Mouse (Mus musculus): Measurements from ENCODE around the gene Acot12. TPM values are rescaled to one million over a fixed set of nuclear protein-coding genes. Genes with fewer than 3 reads are reported as not detected.

Acot12 gene
- total RNA-seq, 1 experiment = not detected

DNA sequence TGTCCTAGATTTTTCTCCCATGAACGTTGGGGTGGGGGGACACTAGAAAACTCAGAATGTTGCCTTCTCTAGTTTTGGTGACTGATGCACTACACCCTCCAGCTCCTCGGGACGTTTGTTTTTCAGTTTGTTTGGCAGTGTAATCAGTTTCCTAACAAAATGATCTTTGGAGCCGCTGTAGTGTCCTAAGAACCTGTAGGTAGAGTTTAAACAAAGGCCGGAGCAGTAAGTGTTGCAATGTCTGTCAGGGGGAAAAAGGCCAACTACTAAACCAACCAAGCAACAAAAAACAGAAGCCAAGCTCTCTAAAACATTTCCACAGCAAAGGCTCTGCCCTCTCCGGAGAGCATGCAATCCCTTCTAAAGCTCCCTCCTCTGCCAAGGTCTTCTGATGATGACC, 461 bp upstream of the Acot12 start:
- DNase-seq (ENCODE audit: low read depth, low spot score) = no peak
- Histone ChIP-seq H3K4me3 (ENCODE audit: insufficient read depth in 1 of 2, low read depth in 1 of 2, low read length in 2 of 2, poor library complexity in 1 of 2, severe bottlenecking in 1 of 2) (peak overlapping the region; percentile 48 to 52; a peak in 3 of 4 replicates), H3K9me3 (ENCODE audit: control insufficient read depth, insufficient read depth, low read depth, low read length) (no peaks in the 10 kb centered on the region), H3K9ac (ENCODE audit: insufficient read depth, low read depth, low read length, poor library complexity, severe bottlenecking) (no peak overlapping the region), H3K36me3 (ENCODE audit: control insufficient read depth, insufficient read depth, low read length, poor library complexity, severe bottlenecking) (no peaks in the 10 kb centered on the region), H3K4me1 (ENCODE audit: control insufficient read depth in 2 of 2, insufficient read depth in 2 of 2, low read length in 2 of 2, poor library complexity in 1 of 2) (no peaks in the 10 kb centered on the region), H3K27ac (ENCODE audit: insufficient read depth, low read depth, low read length, poor library complexity, severe bottlenecking) (no peak overlapping the region)
- in situ Hi-C loops (cut with MboI; ENCODE audit: low sequenced_read_pairs in 2 of 2, unreplicated experiment in 2 of 2) = no loop called here
- TF ChIP-seq HCFC1 (IDR thresholded peaks at IDR 0.05; ENCODE audit: borderline replicate concordance, insufficient read depth, low read length) = no peak
- no peak for TF ChIP-seq ZNF384 (IDR thresholded peaks at IDR 0.05; ENCODE audit: low read depth, low read length)
- TF ChIP-seq MAFK (IDR thresholded peaks at IDR 0.05; ENCODE audit: insufficient read depth, low read depth, low read length) = no peak
- TF ChIP-seq CHD2 (IDR thresholded peaks at IDR 0.05; ENCODE audit: low read depth, low read length) = no peak
- no peak for TF ChIP-seq ZC3H11A (IDR thresholded peaks at IDR 0.05; ENCODE audit: borderline replicate concordance, low read depth, low read length)

DNA sequence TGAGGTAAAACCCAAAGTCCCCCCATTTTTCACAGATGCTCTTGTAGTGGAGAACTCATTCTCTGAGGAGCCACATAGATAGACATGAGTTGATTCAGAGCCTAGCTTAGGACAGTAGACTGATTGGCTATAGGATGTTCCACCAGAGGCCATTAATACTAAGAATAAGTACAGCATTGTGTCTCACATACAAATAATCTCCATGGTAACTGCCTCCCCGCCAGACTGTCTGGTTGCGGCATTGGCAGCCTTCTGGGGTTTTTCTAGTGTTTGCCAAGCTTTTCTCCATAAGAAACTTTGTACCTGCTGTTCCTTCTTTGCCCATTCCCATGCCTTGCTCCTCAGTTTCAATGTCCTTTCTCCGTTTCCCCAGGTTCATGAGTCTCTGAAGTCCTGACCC, 1.9 kb downstream of the Acot12 start:
- Histone ChIP-seq H3K9me3 (ENCODE audit: control insufficient read depth, insufficient read depth, low read depth, low read length) (no peaks in the 10 kb centered on the region), H3K27ac (ENCODE audit: insufficient read depth, low read depth, low read length, poor library complexity, severe bottlenecking) (no peak overlapping the region), H3K36me3 (ENCODE audit: control insufficient read depth, insufficient read depth, low read length, poor library complexity, severe bottlenecking) (no peaks in the 10 kb centered on the region), H3K4me1 (ENCODE audit: control insufficient read depth in 2 of 2, insufficient read depth in 2 of 2, low read length in 2 of 2, poor library complexity in 1 of 2) (no peaks in the 10 kb centered on the region), H3K4me3 (ENCODE audit: insufficient read depth in 1 of 2, low read depth in 1 of 2, low read length in 2 of 2, poor library complexity in 1 of 2, severe bottlenecking in 1 of 2) (no peak overlapping the region), H3K9ac (ENCODE audit: insufficient read depth, low read depth, low read length, poor library complexity, severe bottlenecking) (no peak overlapping the region)
- in situ Hi-C loops (cut with MboI; ENCODE audit: low sequenced_read_pairs in 2 of 2, unreplicated experiment in 2 of 2) = no loop called here
- TF ChIP-seq MAFK (IDR thresholded peaks at IDR 0.05; ENCODE audit: insufficient read depth, low read depth, low read length) (no peak), ZNF384 (IDR thresholded peaks at IDR 0.05; ENCODE audit: low read depth, low read length) (no peak), HCFC1 (IDR thresholded peaks at IDR 0.05; ENCODE audit: borderline replicate concordance, insufficient read depth, low read length) (no peak), ZC3H11A (IDR thresholded peaks at IDR 0.05; ENCODE audit: borderline replicate concordance, low read depth, low read length) (no peak), CHD2 (IDR thresholded peaks at IDR 0.05; ENCODE audit: low read depth, low read length) (no peak)
- DNase-seq (ENCODE audit: low read depth, low spot score) = no peak

DNA sequence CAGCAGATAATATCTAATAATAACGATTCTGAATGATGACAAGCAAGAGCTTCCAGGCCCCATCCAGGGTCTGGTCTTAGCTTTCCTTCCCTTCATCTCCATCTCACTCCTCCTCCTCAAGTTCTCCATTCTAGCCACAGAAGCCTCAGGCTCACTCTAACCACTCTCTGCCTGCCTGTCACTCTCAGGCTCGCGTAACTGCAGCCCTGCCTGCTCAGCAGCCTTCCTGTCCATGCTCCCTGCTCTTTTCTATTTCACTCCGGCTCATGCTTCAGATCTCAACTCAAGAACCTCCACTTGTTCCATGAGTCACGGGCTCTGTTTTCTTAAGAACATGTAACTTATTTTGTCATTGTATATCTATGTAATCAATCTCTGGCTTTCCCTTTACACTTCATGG, 5.2 kb downstream of the Acot12 start:
- no peak for DNase-seq (ENCODE audit: low read depth, low spot score)
- H3K4me1 ChIP-seq (ENCODE audit: control insufficient read depth in 2 of 2, insufficient read depth in 2 of 2, low read length in 2 of 2, poor library complexity in 1 of 2) = no peaks in the 10 kb centered on the region
- in situ Hi-C loops (cut with MboI; ENCODE audit: low sequenced_read_pairs in 2 of 2, unreplicated experiment in 2 of 2) = no loop called here
- no peak overlapping the region for H3K4me3 ChIP-seq (ENCODE audit: insufficient read depth in 1 of 2, low read depth in 1 of 2, low read length in 2 of 2, poor library complexity in 1 of 2, severe bottlenecking in 1 of 2)
- TF ChIP-seq ZC3H11A (IDR thresholded peaks at IDR 0.05; ENCODE audit: borderline replicate concordance, low read depth, low read length) (no peak), MAFK (IDR thresholded peaks at IDR 0.05; ENCODE audit: insufficient read depth, low read depth, low read length) (no peak), HCFC1 (IDR thresholded peaks at IDR 0.05; ENCODE audit: borderline replicate concordance, insufficient read depth, low read length) (no peak), CHD2 (IDR thresholded peaks at IDR 0.05; ENCODE audit: low read depth, low read length) (no peak), ZNF384 (IDR thresholded peaks at IDR 0.05; ENCODE audit: low read depth, low read length) (no peak)
- H3K36me3 ChIP-seq (ENCODE audit: control insufficient read depth, insufficient read depth, low read length, poor library complexity, severe bottlenecking) = no peaks in the 10 kb centered on the region
- H3K9ac ChIP-seq (ENCODE audit: insufficient read depth, low read depth, low read length, poor library complexity, severe bottlenecking) = no peak overlapping the region
- no peaks in the 10 kb centered on the region for H3K9me3 ChIP-seq (ENCODE audit: control insufficient read depth, insufficient read depth, low read depth, low read length)
- H3K27ac ChIP-seq (ENCODE audit: insufficient read depth, low read depth, low read length, poor library complexity, severe bottlenecking) = no peak overlapping the region

DNA sequence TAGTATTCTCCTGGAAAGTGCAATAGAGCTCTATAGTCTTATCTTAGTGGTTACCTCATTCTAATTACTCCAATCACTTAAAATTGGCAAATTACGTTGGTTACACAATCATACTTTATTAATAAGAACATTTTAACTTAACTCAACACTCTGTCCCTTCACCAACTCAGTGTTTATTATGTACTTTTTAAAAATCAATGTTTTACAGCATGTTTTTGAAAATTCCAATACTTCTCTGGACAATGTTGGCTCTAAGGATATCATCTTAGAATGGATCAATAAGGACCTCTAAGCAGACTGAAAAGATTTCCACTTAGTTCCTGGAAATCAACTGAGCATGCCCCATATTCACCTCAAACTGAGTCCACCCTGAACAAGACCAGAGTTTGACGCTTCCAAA, 7.1 kb downstream of the Acot12 start:
- in situ Hi-C loops (cut with MboI; ENCODE audit: low sequenced_read_pairs in 2 of 2, unreplicated experiment in 2 of 2) = no loop called here
- H3K4me1 ChIP-seq (ENCODE audit: control insufficient read depth in 2 of 2, insufficient read depth in 2 of 2, low read length in 2 of 2, poor library complexity in 1 of 2) = no peaks in the 10 kb centered on the region
- no peaks in the 10 kb centered on the region for H3K9me3 ChIP-seq (ENCODE audit: control insufficient read depth, insufficient read depth, low read depth, low read length)
- no peak for DNase-seq (ENCODE audit: low read depth, low spot score)
- TF ChIP-seq CHD2 (IDR thresholded peaks at IDR 0.05; ENCODE audit: low read depth, low read length) (no peak), HCFC1 (IDR thresholded peaks at IDR 0.05; ENCODE audit: borderline replicate concordance, insufficient read depth, low read length) (no peak), ZNF384 (IDR thresholded peaks at IDR 0.05; ENCODE audit: low read depth, low read length) (no peak), MAFK (IDR thresholded peaks at IDR 0.05; ENCODE audit: insufficient read depth, low read depth, low read length) (no peak)
- H3K9ac ChIP-seq (ENCODE audit: insufficient read depth, low read depth, low read length, poor library complexity, severe bottlenecking) = no peak overlapping the region
- no peak overlapping the region for H3K27ac ChIP-seq (ENCODE audit: insufficient read depth, low read depth, low read length, poor library complexity, severe bottlenecking)
- no peaks in the 10 kb centered on the region for H3K36me3 ChIP-seq (ENCODE audit: control insufficient read depth, insufficient read depth, low read length, poor library complexity, severe bottlenecking)
- H3K4me3 ChIP-seq (ENCODE audit: insufficient read depth in 1 of 2, low read depth in 1 of 2, low read length in 2 of 2, poor library complexity in 1 of 2, severe bottlenecking in 1 of 2) = no peak overlapping the region

DNA sequence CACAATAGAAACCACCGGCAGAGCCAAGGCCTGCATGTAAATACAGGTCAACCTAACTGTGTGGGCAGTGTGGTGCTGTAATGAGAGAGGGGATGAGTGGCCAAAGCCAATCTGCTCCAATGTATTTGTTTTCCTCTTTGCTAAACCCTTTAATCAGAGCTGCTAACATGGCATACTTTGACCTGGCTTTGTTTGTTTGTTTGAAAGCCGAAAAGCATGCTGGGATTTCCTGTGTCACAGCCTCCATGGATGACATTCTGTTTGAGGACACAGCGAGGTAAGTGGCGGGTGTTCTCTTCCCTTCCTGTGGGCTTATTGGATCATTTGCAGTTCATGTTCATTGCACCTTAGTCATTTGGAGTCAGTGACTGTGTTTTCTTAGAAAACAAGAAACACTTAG, 8.7 kb downstream of the Acot12 start:
- H3K4me3 ChIP-seq (ENCODE audit: insufficient read depth in 1 of 2, low read depth in 1 of 2, low read length in 2 of 2, poor library complexity in 1 of 2, severe bottlenecking in 1 of 2) = no peak overlapping the region
- no peak for DNase-seq (ENCODE audit: low read depth, low spot score)
- H3K9ac ChIP-seq (ENCODE audit: insufficient read depth, low read depth, low read length, poor library complexity, severe bottlenecking) = no peak overlapping the region
- H3K27ac ChIP-seq (ENCODE audit: insufficient read depth, low read depth, low read length, poor library complexity, severe bottlenecking) = no peak overlapping the region
- in situ Hi-C loops (cut with MboI; ENCODE audit: low sequenced_read_pairs in 2 of 2, unreplicated experiment in 2 of 2) = no loop called here
- no peaks in the 10 kb centered on the region for H3K9me3 ChIP-seq (ENCODE audit: control insufficient read depth, insufficient read depth, low read depth, low read length)
- no peaks in the 10 kb centered on the region for H3K36me3 ChIP-seq (ENCODE audit: control insufficient read depth, insufficient read depth, low read length, poor library complexity, severe bottlenecking)
- TF ChIP-seq CHD2 (IDR thresholded peaks at IDR 0.05; ENCODE audit: low read depth, low read length) = no peak
- no peak for TF ChIP-seq MAFK (IDR thresholded peaks at IDR 0.05; ENCODE audit: insufficient read depth, low read depth, low read length)
- no peak for TF ChIP-seq ZC3H11A (IDR thresholded peaks at IDR 0.05; ENCODE audit: borderline replicate concordance, low read depth, low read length)
- no peak for TF ChIP-seq ZNF384 (IDR thresholded peaks at IDR 0.05; ENCODE audit: low read depth, low read length)
- no peak for TF ChIP-seq HCFC1 (IDR thresholded peaks at IDR 0.05; ENCODE audit: borderline replicate concordance, insufficient read depth, low read length)
- no peaks in the 10 kb centered on the region for H3K4me1 ChIP-seq (ENCODE audit: control insufficient read depth in 2 of 2, insufficient read depth in 2 of 2, low read length in 2 of 2, poor library complexity in 1 of 2)

All from ES-E14 (cell line).